Mouse (Mus musculus): ENCODE data around the gene Bst1. TPM values are rescaled to one million over a fixed set of nuclear protein-coding genes. Genes with fewer than 3 reads are reported as not detected.

The Bst1 gene
- total and polyA plus RNA-seq, 3 experiments: 1.1 TPM; not detected in 2

DNA sequence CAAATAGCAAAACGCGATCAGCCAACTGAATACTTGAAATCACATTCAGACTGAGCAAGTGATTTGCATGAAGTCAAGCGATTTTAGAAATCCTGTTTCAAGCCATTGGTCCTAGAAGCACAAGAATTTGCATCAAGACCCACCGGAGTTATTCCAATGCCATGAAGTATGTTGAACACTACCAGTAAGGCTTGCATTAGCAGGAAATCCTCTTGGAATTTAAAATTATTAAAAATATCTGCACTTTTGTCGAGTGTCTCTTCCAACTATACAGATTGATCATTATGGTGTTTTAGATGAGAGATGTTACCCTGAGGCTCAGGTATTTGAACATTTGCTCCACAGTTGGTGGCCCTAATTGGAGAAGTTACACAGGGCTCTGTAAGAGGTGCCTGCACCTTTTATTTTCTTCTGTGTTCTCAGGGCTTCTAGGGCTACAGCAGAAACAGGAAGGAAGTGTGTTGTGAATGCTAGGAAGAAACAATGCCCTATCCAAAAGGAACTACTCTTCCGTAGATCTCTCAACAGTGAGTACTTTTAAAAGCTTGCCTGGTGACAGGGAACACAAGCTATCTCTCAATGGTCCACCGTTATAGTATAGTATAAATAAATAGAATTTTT lies 35.3 kb downstream of the Bst1 start:
- TF ChIP-seq POLR2AphosphoS5 (IDR thresholded peaks at IDR 0.05; ENCODE audit: insufficient replicate concordance, low read depth, low read length): no peak
- Histone ChIP-seq H3K36me3 (replicated peaks) (no peaks in the 10 kb centered on the region), H3K9me3 (replicated peaks) (peaks cover 4% of the 10 kb centered on the region), H3K4me1 (ENCODE audit: insufficient read depth, low read depth, low read length) (no peaks in the 10 kb centered on the region), H3K4me3 (ENCODE audit: low read depth, low read length) (no peak overlapping the region), H3K27me3 (ENCODE audit: insufficient read depth, low read length) (no peaks in the 10 kb centered on the region)
- ATAC-seq (ENCODE audit: extremely low read depth, insufficient number of reproducible peaks, low FRiP score, poor library complexity, severe bottlenecking) (no peak), DNase-seq (ENCODE audit: low spot score) (no peak)

DNA sequence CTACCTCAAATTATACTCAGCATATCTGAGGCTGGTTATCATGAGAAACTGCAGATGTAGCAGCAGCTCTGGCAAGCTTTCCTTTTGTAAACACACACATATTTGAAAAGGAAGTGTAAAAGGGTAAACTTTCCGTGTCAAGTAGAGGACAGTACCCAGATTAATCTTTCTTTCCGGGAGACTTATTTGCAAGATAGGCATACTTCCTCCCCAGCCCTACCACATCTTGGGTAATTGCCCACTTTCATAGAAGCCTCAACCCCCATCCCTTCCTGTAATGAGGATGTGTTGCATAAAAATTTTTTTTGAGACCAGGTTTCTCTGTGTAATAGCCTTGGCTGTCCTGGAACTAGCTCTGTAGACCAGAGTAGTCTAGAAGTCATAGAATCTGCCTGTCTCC lies 37.1 kb downstream of the Bst1 start:
- Histone ChIP-seq H3K4me1 (ENCODE audit: insufficient read depth, low read depth, low read length) (no peaks in the 10 kb centered on the region), H3K4me3 (ENCODE audit: low read depth, low read length) (no peak overlapping the region), H3K27me3 (ENCODE audit: insufficient read depth, low read length) (no peaks in the 10 kb centered on the region), H3K36me3 (replicated peaks) (no peaks in the 10 kb centered on the region), H3K9me3 (replicated peaks) (peaks cover 4% of the 10 kb centered on the region)
- ATAC-seq (ENCODE audit: extremely low read depth, insufficient number of reproducible peaks, low FRiP score, poor library complexity, severe bottlenecking) (no peak), DNase-seq (ENCODE audit: low spot score) (no peak)
- TF ChIP-seq GATA1 (IDR thresholded peaks at IDR 0.05; ENCODE audit: borderline replicate concordance, low read length): no peak
- TF ChIP-seq TAL1 (conservative IDR thresholded peaks at IDR 0.05; ENCODE audit: low read depth, low read length): no peak
- TF ChIP-seq CTCF (IDR thresholded peaks at IDR 0.05; ENCODE audit: low read depth, low read length): no peak
- no peak for TF ChIP-seq POLR2AphosphoS5 (IDR thresholded peaks at IDR 0.05; ENCODE audit: insufficient replicate concordance, low read depth, low read length)
- no peak for TF ChIP-seq GATA2 (IDR thresholded peaks at IDR 0.05; ENCODE audit: borderline replicate concordance, low read depth, low read length)

DNA sequence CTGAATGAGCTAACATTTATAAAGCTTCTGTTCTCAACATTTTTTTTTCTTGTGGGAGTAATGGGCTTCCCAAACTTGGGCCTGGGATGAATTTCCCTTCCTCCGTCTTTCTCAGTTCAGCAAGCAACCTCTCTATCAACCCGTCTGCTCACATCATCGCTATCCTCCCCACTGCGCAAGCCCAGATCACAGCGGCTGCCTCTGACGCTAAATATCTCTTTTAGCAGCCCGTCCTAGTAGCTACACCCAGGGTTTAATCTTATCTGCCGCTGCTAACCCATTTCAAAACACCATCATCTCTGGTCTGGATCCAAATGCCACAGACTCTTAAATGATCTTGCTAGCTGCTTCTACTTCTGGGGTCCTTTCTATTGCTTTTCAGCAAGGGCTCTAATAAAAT lies 41.0 kb downstream of the Bst1 start:
- no peak for TF ChIP-seq CTCF (IDR thresholded peaks at IDR 0.05; ENCODE audit: low read depth, low read length)
- TF ChIP-seq TAL1 (conservative IDR thresholded peaks at IDR 0.05; ENCODE audit: low read depth, low read length): no peak
- TF ChIP-seq GATA1 (IDR thresholded peaks at IDR 0.05; ENCODE audit: borderline replicate concordance, low read length): no peak
- TF ChIP-seq GATA2 (IDR thresholded peaks at IDR 0.05; ENCODE audit: borderline replicate concordance, low read depth, low read length): no peak
- DNase-seq (ENCODE audit: low spot score): no peak

DNA sequence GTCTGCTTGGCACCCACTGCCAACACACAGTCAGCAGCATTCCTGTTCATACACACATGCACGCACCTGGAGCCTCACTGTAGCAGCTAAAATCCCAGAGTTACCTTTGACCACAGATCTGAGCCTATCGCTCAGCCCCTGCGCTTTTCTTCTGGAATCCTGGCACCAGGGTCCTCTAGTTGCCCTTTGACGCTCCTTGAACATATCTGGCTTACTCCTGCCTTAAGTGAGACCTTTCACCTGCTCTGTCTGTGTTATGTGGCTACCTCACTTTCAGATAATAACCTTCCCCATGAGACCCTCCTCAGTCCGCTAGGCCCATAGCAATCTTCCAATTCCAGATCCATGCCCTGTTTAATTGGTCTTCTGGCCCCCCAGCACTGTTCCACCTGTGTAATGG lies 41.4 kb downstream of the Bst1 start:
- TF ChIP-seq POLR2AphosphoS5 (IDR thresholded peaks at IDR 0.05; ENCODE audit: insufficient replicate concordance, low read depth, low read length): no peak
- TF ChIP-seq CTCF (IDR thresholded peaks at IDR 0.05; ENCODE audit: low read depth, low read length): no peak
- TF ChIP-seq TAL1 (conservative IDR thresholded peaks at IDR 0.05; ENCODE audit: low read depth, low read length): no peak
- no peak for TF ChIP-seq GATA1 (IDR thresholded peaks at IDR 0.05; ENCODE audit: borderline replicate concordance, low read length)
- no peak for TF ChIP-seq GATA2 (IDR thresholded peaks at IDR 0.05; ENCODE audit: borderline replicate concordance, low read depth, low read length)
- H3K4me1 ChIP-seq (ENCODE audit: insufficient read depth, low read depth, low read length): no peaks in the 10 kb centered on the region
- DNase-seq (ENCODE audit: low spot score): no peak
- H3K36me3 ChIP-seq (replicated peaks): no peaks in the 10 kb centered on the region
- H3K27me3 ChIP-seq (ENCODE audit: insufficient read depth, low read length): no peaks in the 10 kb centered on the region
- peaks cover 4% of the 10 kb centered on the region for H3K9me3 ChIP-seq (replicated peaks)
- no peak overlapping the region for H3K4me3 ChIP-seq (ENCODE audit: low read depth, low read length)
- ATAC-seq (ENCODE audit: extremely low read depth, insufficient number of reproducible peaks, low FRiP score, poor library complexity, severe bottlenecking): no peak

More for the DNA sequence above, 41.0 kb downstream of the Bst1 start:
- no peaks in the 10 kb centered on the region for H3K4me1 ChIP-seq (ENCODE audit: insufficient read depth, low read depth, low read length)
- H3K4me3 ChIP-seq (ENCODE audit: low read depth, low read length): no peak overlapping the region
- no peaks in the 10 kb centered on the region for H3K36me3 ChIP-seq (replicated peaks)
- no peaks in the 10 kb centered on the region for H3K27me3 ChIP-seq (ENCODE audit: insufficient read depth, low read length)
- peaks cover 4% of the 10 kb centered on the region for H3K9me3 ChIP-seq (replicated peaks)
- no peak for ATAC-seq (ENCODE audit: extremely low read depth, insufficient number of reproducible peaks, low FRiP score, poor library complexity, severe bottlenecking)

DNA sequence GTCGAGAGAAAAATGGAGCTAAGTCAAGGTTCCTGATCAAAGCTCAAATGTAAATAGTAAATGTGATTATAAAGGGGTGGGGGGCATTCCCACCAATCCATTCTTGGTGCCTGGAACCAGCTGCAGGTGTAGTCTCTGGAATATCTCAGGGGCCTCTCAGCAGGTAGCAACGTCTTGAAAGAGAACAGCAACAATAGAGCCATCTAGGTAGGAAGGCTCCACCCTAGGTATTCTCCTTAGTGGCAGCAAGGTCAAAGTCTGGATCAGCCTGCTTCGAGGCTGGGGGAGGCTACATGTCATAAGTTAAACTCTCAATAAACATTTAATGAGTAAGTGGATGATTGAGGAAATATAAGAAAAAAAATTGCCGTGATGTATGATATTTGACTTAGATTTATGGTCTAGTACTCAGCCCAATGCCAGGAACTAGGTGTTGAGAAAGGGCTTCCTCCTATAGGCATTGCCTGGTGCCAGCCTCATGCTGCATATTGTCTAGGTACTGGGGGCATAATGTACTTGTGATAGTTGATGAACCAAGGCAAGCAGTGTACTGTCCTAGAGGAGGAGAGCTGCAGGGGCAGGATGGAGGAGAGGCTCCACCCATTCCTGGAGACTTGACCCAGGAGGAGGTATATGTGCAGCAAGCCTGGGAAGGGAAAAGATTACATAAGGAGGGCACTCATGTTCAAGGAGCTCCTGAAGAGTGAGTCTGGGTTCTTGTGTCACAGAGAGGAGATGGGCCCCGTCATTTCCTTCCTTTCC lies 42.2 kb downstream of the Bst1 start:
- no peak for TF ChIP-seq TAL1 (conservative IDR thresholded peaks at IDR 0.05; ENCODE audit: low read depth, low read length)
- DNase-seq (ENCODE audit: low spot score): no peak
- no peak overlapping the region for H3K4me3 ChIP-seq (ENCODE audit: low read depth, low read length)
- peaks cover 4% of the 10 kb centered on the region for H3K9me3 ChIP-seq (replicated peaks)
- ATAC-seq (ENCODE audit: extremely low read depth, insufficient number of reproducible peaks, low FRiP score, poor library complexity, severe bottlenecking): no peak
- H3K27me3 ChIP-seq (ENCODE audit: insufficient read depth, low read length): no peaks in the 10 kb centered on the region
- no peaks in the 10 kb centered on the region for H3K36me3 ChIP-seq (replicated peaks)
- H3K4me1 ChIP-seq (ENCODE audit: insufficient read depth, low read depth, low read length): no peaks in the 10 kb centered on the region

DNA sequence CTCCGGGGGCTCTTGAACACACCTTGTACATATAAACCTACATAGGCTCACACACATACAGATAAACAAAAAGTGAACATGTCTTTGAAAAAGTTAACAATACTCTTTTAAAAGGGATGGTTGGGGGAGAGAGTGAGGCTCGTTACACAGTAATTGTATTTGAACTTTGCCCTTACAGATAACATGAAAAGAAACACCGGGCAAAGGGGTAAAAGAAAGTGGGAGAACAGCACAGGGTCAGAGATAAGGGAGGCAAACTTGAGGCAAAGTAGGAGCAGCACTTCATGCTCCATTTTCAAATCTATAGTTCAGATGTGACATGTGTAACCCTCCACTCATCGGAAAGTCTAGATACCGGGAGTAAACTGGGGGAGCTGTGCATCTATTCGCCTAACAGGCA lies 45.0 kb downstream of the Bst1 start:
- H3K9me3 ChIP-seq (replicated peaks): no peaks in the 10 kb centered on the region
- peaks cover 2% of the 10 kb centered on the region; the same call in 1 of the 2 replicates for H3K27me3 ChIP-seq (ENCODE audit: insufficient read depth, low read length)
- ATAC-seq (ENCODE audit: extremely low read depth, insufficient number of reproducible peaks, low FRiP score, poor library complexity, severe bottlenecking) (no peak), DNase-seq (ENCODE audit: low spot score) (no peak)
- no peak overlapping the region for H3K4me3 ChIP-seq (ENCODE audit: low read depth, low read length)
- no peak for TF ChIP-seq GATA1 (IDR thresholded peaks at IDR 0.05; ENCODE audit: borderline replicate concordance, low read length)
- TF ChIP-seq GATA2 (IDR thresholded peaks at IDR 0.05; ENCODE audit: borderline replicate concordance, low read depth, low read length): no peak
- no peak for TF ChIP-seq CTCF (IDR thresholded peaks at IDR 0.05; ENCODE audit: low read depth, low read length)
- no peak for TF ChIP-seq TAL1 (conservative IDR thresholded peaks at IDR 0.05; ENCODE audit: low read depth, low read length)
- no peak for TF ChIP-seq POLR2AphosphoS5 (IDR thresholded peaks at IDR 0.05; ENCODE audit: insufficient replicate concordance, low read depth, low read length)
- H3K4me1 ChIP-seq (ENCODE audit: insufficient read depth, low read depth, low read length): no peaks in the 10 kb centered on the region
- H3K36me3 ChIP-seq (replicated peaks): no peaks in the 10 kb centered on the region

All from G1E (cell line).